Mouse (Mus musculus): ENCODE measurements around the gene Acsm5.
"Not testable (repeated sequence)": the region's sequence is repeated elsewhere in the genome, so short reads cannot be mapped to it uniquely, and the experiment has no call there.

The Acsm5 gene

DNA sequence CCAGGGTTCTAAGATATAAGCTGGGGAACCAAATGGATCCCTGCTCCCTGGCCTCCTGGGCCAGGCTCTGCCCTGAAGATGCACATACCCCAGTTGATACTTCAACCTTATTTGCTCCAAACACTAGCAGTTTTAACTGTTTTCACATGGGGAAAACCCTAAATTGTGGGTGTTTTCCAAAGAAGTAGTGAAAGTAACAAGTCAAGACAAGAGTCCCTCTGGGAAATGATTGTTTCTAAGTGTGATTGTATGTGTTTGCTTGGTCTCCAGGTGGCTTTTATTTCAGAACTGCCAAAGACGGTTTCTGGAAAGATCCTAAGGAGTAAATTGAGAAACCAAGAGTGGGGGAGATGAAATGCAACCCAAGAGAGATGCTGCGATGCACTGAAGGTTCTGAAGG is 23.2 kb downstream of the Acsm5 start:
- no peak for DNase-seq (ENCODE audit: extremely low read depth, low read depth, low spot score)

DNA sequence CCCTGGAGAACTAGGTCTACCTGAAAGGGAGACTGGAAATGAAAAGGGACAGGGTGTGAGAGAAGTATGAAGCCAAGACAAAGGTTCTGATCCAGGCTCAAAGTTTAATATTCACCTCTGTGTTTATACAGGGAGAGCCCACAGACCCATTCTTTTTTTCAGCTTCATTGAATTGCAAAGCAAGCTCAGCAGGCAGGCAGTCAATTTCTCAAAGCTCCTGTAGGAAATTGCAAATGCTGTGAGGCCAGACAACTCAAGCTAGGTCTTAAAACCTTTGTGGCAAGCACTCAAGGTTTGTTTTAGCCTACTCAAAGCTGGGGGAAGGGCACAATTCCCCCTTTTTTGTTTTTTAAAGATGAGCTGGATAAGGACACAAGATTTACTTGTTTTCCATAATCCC is 26.3 kb downstream of the Acsm5 start:
- DNase-seq (ENCODE audit: extremely low read depth, low read depth, low spot score): no peak

DNA sequence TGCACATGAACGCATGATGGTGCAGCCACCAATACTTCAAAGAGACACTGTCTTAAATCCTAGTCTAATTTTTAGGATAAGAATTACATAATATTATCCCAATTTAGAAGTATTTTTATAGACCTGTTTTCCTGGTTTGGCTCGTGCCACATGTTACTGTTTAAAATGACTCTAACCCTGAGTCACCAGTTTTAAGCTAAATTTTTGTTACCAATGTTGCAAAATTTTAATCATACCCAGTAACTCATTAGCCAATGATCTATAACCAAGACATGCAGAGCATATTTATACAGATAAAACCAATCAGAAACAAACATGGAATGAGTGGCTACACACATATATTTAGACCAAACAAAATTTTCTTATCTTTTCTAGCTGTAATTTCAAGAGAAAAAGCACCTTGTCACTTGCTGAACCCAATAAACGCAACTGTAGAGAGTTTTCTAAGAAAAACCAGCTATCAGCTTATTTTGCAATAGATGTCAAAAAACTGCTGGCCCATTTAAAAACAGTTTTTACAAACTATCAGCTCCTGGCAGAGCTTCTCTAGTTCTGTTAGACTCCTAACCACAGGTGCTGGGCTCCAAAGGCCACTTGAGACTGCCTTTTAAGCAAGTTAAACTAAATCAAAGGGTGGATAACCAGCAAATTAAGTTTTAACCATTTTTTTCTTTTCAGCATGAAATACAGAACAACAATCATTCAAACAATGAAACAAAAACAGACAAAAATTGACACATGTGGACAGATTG is 31.4 kb downstream of the Acsm5 start:
- DNase-seq (ENCODE audit: extremely low read depth, low read depth, low spot score): no peak

DNA sequence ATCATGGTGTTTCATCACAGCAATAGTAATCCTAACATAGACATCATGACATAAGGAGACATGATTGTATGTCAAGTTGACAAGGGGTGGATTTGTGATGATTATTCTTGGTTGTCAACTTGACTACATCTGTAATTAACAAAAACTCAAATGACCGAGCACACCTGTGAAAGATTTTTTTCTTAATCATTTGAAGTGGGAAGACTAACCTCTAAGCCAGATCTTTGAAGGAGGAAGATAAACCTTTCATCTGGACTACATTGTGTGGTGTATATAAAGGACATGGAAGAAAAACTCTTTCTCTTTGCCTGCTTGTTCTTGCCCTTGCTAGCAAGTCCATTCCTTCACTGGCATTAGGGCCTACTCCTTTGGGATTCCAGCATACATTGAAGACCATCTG is 34.8 kb downstream of the Acsm5 start, which contains the start of gene Acsm2:
Acsm2 (plus strand) TSS at position 301 of the 400 bp plus-strand sequence.
- no peak for DNase-seq (ENCODE audit: extremely low read depth, low read depth, low spot score)

DNA sequence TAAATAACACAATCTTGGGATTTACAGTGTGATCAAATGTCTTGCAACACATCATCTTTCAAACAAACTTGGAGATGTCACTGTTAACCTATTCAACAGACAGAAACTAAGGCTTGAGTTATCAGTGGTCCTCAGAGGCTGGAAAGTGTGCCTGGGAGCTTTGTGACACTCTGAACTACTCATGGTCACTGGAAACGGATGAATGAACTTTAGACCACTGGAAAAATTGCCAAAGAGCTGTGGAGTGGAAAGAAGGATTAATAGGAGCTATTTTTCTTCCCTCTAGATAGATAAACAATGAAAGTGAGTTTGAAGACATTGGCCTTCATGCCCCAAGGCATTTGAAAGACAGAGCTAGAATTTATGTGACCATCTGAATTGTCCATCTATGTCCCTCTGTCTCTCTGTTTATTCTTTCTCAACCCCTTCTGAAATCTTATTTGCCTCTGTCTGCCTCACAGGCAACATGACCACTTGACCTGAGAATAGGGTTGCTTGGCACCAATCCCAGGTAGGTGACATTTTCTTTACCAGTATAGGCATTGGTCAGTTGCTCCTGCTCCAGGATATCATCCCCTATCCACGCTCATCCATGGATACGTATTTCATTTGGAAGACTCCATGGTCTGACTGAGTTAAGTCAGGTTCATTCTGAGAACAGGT is 40.7 kb downstream of the Acsm5 start:
- no peak for DNase-seq (ENCODE audit: extremely low read depth, low read depth, low spot score)

DNA sequence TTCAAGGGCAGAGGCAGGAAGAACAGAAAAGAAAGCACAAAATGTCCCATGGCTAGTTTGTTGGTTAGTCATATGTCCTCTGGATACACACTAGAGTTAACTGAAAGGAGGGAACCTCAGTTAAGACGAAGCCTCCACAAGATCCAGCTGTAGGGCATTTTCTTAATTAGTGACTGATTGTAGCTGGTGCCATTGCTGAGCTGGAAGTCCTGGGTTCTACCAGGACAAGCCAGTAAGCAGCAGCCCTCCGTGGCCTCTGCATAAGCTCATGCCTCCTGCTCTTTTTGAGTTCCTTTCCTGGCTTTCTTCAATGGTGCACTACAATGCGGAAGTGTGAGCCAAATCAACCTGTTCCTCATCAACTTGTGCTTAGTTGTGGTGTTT is 41.2 kb downstream of the Acsm5 start:
- DNase-seq (ENCODE audit: extremely low read depth, low read depth, low spot score): no peak

DNA sequence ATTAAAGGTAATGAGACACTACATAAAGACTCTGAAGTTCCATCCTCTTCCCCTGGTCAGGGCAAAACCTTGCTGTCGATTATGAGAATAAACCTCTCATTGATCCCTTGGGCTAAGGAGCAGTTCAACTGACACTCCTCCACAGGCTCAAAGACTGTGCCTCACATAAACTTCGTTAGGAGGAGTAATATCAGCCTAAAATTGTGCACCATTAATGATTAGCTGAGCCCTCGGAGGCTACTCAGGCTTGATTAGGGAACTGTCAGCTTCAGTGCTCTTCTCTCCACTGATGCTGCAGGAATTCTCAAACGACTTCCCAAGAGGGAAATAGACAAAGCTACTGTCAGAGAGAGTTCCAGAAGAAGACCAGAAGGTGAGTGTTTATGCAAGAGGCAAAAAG is 42.2 kb downstream of the Acsm5 start:
- no peak for DNase-seq (ENCODE audit: extremely low read depth, low read depth, low spot score)

DNA sequence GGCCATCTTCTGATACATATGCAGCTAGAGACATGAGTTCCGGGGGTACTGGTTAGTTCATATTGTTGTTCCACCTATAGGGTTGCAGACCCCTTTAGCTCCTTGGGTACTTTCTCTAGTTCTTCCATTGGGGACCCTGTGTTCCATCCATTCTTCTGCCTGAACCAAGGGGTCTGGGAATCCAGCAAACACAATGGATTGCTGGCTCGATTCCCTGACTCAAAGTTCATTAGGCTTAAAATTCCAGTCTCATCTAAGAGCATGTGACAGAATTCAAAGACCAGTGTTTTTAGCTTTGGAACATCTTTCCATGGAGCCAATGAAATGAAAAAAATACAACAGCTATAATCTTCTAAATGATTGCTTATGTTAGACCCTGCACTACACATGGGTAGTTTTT is 43.2 kb downstream of the Acsm5 start:
- DNase-seq (ENCODE audit: extremely low read depth, low read depth, low spot score): not testable (repeated sequence)

DNA sequence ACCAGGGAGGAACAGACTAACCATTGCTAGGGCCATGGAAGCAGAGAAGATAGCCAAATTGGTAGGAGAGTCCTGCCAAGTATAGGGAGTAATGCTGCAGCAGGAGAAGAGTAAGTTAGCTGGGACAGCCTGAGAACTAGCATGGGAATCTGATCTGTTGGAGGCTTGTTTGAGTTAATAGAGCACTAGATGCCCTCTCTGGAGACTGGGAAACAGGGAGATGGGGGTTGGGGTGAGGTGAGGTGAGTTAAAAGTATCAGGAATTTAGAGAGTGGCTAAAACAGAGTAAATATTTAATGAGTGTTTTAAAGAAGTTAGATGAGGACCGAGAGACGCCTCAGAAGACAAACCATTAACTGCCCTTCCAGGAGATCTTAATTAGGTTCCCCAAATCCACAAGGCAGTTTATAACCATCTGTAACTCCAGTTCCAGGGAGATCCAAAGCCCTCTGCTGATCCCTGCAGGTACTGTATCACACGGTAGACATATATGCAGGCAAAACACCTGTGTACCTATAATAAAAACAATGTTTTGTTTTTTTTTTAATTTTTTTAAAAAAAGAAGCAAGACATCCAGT is 75.4 kb downstream of the Acsm5 start:
- no peak for DNase-seq (ENCODE audit: extremely low read depth, low read depth, low spot score)
